Mouse (Mus musculus) lung, embryonic 14.5 days (tissue): ENCODE measurements around the gene Rbbp8nl. TPM values are rescaled to one million over a fixed set of nuclear protein-coding genes. Genes with fewer than 3 reads are reported as not detected.

Source experiments
- ATAC-seq: fragments of 200-750 bp; cut with Nextera tagmentation; 2 replicates; pipeline ENCODE4 v1.8.0; 2017; ENCODE audit warnings: mild to moderate bottlenecking, moderate TSS enrichment, moderate library complexity; ENCODE audit not compliant: insufficient read depth
- DNase-seq: peaks from one replicate; pipeline ENCODE4 v3.0.0-alpha.2; 2015
- H3K27ac ChIP-seq: fragments of 300-500 bp; sonication (generic); 2 replicates; pipeline ENCODE4 v1.5.1; 2014; ENCODE audit warnings: low read depth, mild to moderate bottlenecking, moderate library complexity
- H3K27me3 ChIP-seq: fragments of 300-500 bp; sonication (generic); 2 replicates; pipeline ENCODE4 v1.6.1; 2014; ENCODE audit warnings: low read length, control low read depth; ENCODE audit not compliant: insufficient read depth
- H3K36me3 ChIP-seq: fragments of 300-500 bp; sonication (generic); 2 replicates; pipeline ENCODE4 v1.6.1; 2014; ENCODE audit warnings: control low read depth; ENCODE audit not compliant: insufficient read depth
- H3K4me1 ChIP-seq: fragments of 300-500 bp; sonication (generic); 2 replicates; pipeline ENCODE4 v1.6.1; 2014; ENCODE audit warnings: antibody characterized with exemption, control low read depth; ENCODE audit not compliant: insufficient read depth
- H3K4me2 ChIP-seq: fragments of 300-500 bp; sonication (generic); 2 replicates; pipeline ENCODE4 v1.6.1; 2014; ENCODE audit warnings: mild to moderate bottlenecking
- H3K4me3 ChIP-seq: fragments of 300-500 bp; sonication (generic); 2 replicates; pipeline ENCODE4 v1.5.1; 2014; ENCODE audit warnings: low read depth, low read length
- H3K9ac ChIP-seq: fragments of 300-500 bp; sonication (generic); 2 replicates; pipeline ENCODE4 v1.6.1; 2014
- H3K9me3 ChIP-seq: fragments of 300-500 bp; sonication (generic); 2 replicates; pipeline ENCODE4 v1.6.1; 2016; ENCODE audit warnings: low read depth, low read length, control low read depth
- CTCF ChIP-seq: IDR thresholded peaks from 2 replicates; pipeline ENCODE4 v1.5.1; 2016; ENCODE audit warnings: antibody characterized with exemption, low read depth
- WGBS: fragments of 180-500 bp; shearing (Covaris S2); extraction: QIAGEN DNeasy Blood & Tissue Kit; methylation state at CpG from one replicate; pipeline ENCODE4 v1.1.7; 2014; 5-methylcytosine and 5-hydroxymethylcytosine counted together
- polyA plus RNA-seq: library from polyadenylated mRNA; unstranded; fragments of >200 nt; fragmentation: Nextera tagmentation; extraction: Ambion mirVana; gene quantifications from 2 replicates; pipeline ENCODE4 v1.2.1, GENCODE M21; 2014

The Rbbp8nl gene
- polyA plus RNA-seq, 1 experiment from 2014 or later = 2.3 TPM

DNA sequence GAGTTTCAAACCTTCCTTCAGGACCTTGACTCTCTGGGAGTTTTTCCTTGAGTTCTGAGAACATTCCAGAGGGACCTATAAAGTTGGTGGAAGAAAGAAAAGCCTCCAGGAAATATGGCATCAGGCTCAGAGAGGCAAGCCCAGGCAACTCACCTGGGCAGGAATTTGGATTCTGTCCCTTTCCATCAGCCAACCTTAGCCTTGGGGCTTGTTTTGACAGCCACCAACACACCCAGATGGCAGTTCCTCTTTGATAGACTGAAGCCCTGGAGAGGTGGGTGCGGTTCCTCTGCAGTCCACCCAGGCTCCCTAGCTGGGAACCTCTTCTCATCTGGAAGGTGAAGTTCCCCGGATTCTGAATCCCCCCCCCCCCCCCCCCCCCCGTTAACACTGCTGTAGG is 53.2 kb downstream of the Rbbp8nl start:
- H3K27ac ChIP-seq = peak overlapping the region; percentile 93
- DNase-seq = no peak
- no peak for TF ChIP-seq CTCF

GRCm38 (mm10) chr2:180235788-180236187 is 53.9 kb downstream of the Rbbp8nl start:
- H3K9me3 ChIP-seq = no peaks in the 10 kb centered on the region
- ATAC-seq (no peak), DNase-seq (no peak)
- H3K27me3 ChIP-seq = no peaks in the 10 kb centered on the region
- no peak for TF ChIP-seq CTCF
- H3K9ac ChIP-seq = no peak overlapping the region; the same call in 1 of the 2 replicates
- H3K27ac ChIP-seq = peak overlapping the region; percentile 93
- no peaks in the 10 kb centered on the region for H3K36me3 ChIP-seq
- no peak overlapping the region for H3K4me3 ChIP-seq
- peak overlapping the region; percentile 27; the same call in 1 of the 2 replicates for H3K4me2 ChIP-seq
- 65% methylated on average over 4 of the region's 4 CpGs for WGBS
- H3K4me1 ChIP-seq = peaks cover 35% of the 10 kb centered on the region

More for the DNA sequence above, 53.2 kb downstream of the Rbbp8nl start:
- H3K4me2 ChIP-seq = no peak overlapping the region
- H3K4me3 ChIP-seq = no peak overlapping the region
- no peak for ATAC-seq
- no peaks in the 10 kb centered on the region for H3K36me3 ChIP-seq
- WGBS = 42% methylated on average over 2 of the region's 3 CpGs
- peaks cover 35% of the 10 kb centered on the region for H3K4me1 ChIP-seq
- H3K27me3 ChIP-seq = no peaks in the 10 kb centered on the region
- H3K9me3 ChIP-seq = no peaks in the 10 kb centered on the region
- no peak overlapping the region for H3K9ac ChIP-seq

DNA sequence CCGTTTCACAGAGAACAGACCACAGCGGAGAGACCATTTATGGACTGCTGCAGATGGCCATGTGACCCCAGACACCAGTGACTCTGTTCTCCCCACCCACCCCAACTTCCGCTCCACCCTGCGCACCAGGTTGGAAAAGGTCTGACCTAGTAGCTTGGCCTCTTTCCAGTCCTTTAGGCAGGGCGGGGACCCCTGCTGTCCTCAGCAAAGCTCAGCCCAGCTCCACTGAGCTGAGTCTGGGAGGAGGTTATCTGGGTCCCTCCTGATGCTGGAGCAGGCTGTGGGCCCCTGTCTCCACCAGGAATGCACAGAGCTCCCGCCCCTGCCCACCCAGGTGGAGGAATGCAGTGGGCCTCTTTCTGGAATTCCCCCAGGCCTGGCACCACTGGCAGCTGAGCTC is 54.7 kb downstream of the Rbbp8nl start:
- DNase-seq = peak; percentile 67
- H3K27me3 ChIP-seq = no peaks in the 10 kb centered on the region
- ATAC-seq = peak; percentile 76
- peak overlapping the region; percentile 93 for H3K27ac ChIP-seq
- H3K9me3 ChIP-seq = no peaks in the 10 kb centered on the region
- H3K4me3 ChIP-seq = no peak overlapping the region
- TF ChIP-seq CTCF = no peak
- no peak overlapping the region for H3K9ac ChIP-seq
- peak overlapping the region; percentile 27; the same call in 1 of the 2 replicates for H3K4me2 ChIP-seq
- no peaks in the 10 kb centered on the region for H3K36me3 ChIP-seq
- H3K4me1 ChIP-seq = peaks cover 35% of the 10 kb centered on the region
- WGBS = 29% methylated on average over 6 of the region's 6 CpGs

- ATAC-seq (peak; percentile 35), DNase-seq (peak; percentile 51)
- H3K4me1 ChIP-seq = peaks cover 35% of the 10 kb centered on the region
- H3K4me2 ChIP-seq = peak overlapping the region; percentile 27; the same call in 1 of the 2 replicates
- no peak overlapping the region for H3K9ac ChIP-seq
- H3K27me3 ChIP-seq = no peaks in the 10 kb centered on the region
- no peaks in the 10 kb centered on the region for H3K36me3 ChIP-seq
- no peaks in the 10 kb centered on the region for H3K9me3 ChIP-seq
- no peak for TF ChIP-seq CTCF
- peak overlapping the region; percentile 93 for H3K27ac ChIP-seq
- no peak overlapping the region for H3K4me3 ChIP-seq
- WGBS = 31% methylated on average over 8 of the region's 8 CpGs
Measured at GRCm38 (mm10) chr2:180234353-180234752, 55.3 kb downstream of the Rbbp8nl start.

DNA sequence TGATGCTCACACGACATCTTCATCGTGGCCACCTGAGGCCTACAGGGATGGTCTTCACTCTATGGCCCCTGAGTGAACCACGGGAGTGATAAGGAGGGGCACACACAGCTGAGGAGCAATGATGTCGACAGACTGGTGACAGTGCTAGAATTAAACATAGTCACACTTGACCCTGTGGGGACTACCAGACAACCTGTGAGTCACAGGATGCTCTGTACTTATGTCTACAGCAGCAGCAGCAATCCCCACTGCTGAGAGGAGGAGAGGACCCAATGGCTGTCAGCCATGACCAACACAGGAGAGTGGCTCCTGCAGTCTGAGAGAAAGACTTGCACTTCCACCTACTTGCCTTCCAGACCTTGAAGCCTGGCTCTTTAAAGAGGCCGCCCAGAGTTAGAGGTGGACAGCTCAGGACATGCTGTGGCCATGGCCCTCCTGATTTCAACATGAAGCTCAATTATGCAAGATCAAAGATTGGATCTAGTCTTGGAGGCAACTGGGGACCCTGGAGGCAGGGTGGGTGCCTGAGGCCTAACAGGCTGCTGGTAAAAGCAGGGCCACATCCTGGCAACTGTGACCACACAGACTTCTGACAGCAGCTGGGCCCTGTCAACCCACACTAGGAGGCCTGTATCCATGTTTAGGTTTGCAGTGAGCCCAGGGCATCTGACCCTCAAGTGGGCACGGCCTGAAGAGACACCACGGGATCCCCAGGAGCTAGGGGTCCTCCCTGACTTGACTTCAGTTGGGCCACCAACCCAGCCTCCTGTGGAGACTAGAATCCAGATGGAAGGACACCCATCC is 56.4 kb downstream of the Rbbp8nl start:
- TF ChIP-seq CTCF = no peak
- WGBS = 54% methylated on average over 7 of the region's 7 CpGs
- Histone ChIP-seq H3K4me2 (no peak overlapping the region), H3K9ac (no peak overlapping the region; the same call in 1 of the 2 replicates), H3K27me3 (no peaks in the 10 kb centered on the region), H3K27ac (peak overlapping the region; percentile 60), H3K36me3 (no peaks in the 10 kb centered on the region), H3K9me3 (no peaks in the 10 kb centered on the region), H3K4me1 (peaks cover 39% of the 10 kb centered on the region), H3K4me3 (no peak overlapping the region)
- ATAC-seq (no peak), DNase-seq (peak; percentile 60)

- Histone ChIP-seq H3K4me1 (peaks cover 46% of the 10 kb centered on the region), H3K27ac (peak overlapping the region; percentile 63), H3K9ac (peak overlapping the region; percentile 13; the same call in 1 of the 2 replicates), H3K4me3 (no peak overlapping the region), H3K9me3 (no peaks in the 10 kb centered on the region), H3K4me2 (no peak overlapping the region), H3K36me3 (no peaks in the 10 kb centered on the region), H3K27me3 (peaks cover 11% of the 10 kb centered on the region)
- WGBS = 49% methylated on average over 4 of the region's 4 CpGs
- DNase-seq (no peak), ATAC-seq (no peak)
- TF ChIP-seq CTCF = no peak
Measured at GRCm38 (mm10) chr2:180230482-180230881, 59.2 kb downstream of the Rbbp8nl start.

- ATAC-seq (no peak), DNase-seq (no peak)
- Histone ChIP-seq H3K27me3 (peaks cover 25% of the 10 kb centered on the region), H3K4me2 (no peak overlapping the region), H3K36me3 (no peaks in the 10 kb centered on the region), H3K27ac (no peak overlapping the region), H3K4me3 (no peak overlapping the region), H3K9ac (no peak overlapping the region), H3K4me1 (peaks cover 32% of the 10 kb centered on the region), H3K9me3 (no peaks in the 10 kb centered on the region)
- TF ChIP-seq CTCF = no peak
- WGBS = 53% methylated on average over 3 of the region's 3 CpGs
Measured at GRCm38 (mm10) chr2:180229129-180229528, 60.5 kb downstream of the Rbbp8nl start.
